Mouse (Mus musculus) neural tube, embryonic 11.5 days (tissue): Measurements from ENCODE around the gene Tspan7. TPM values are rescaled to one million over a fixed set of nuclear protein-coding genes. Genes with fewer than 3 reads are reported as not detected.

ENCODE experiments used
- ATAC-seq: fragments of 200-750 bp; cut with Nextera tagmentation; 2 replicates; pipeline ENCODE4 v1.8.0; 2017; ENCODE audit warnings: moderate number of reproducible peaks, mild to moderate bottlenecking, moderate TSS enrichment, moderate library complexity; ENCODE audit not compliant: insufficient read depth, low FRiP score, low TSS enrichment
- DNase-seq: peaks from one replicate; pipeline ENCODE4 v3.0.0-alpha.2; 2015; ENCODE audit warnings: low spot score
- H3K27ac ChIP-seq: fragments of 300-500 bp; sonication (generic); 2 replicates; pipeline ENCODE4 v1.5.1; 2014; ENCODE audit warnings: low read depth, mild to moderate bottlenecking, low read length
- H3K27me3 ChIP-seq: fragments of 300-500 bp; sonication (generic); 2 replicates; pipeline ENCODE4 v1.6.1; 2014; ENCODE audit warnings: mild to moderate bottlenecking, low read length, mixed read lengths; ENCODE audit not compliant: control insufficient read depth, insufficient read depth
- H3K36me3 ChIP-seq: fragments of 300-500 bp; sonication (generic); 2 replicates; pipeline ENCODE4 v1.6.1; 2014; ENCODE audit warnings: mild to moderate bottlenecking, low read length, moderate library complexity, mixed read lengths; ENCODE audit not compliant: control insufficient read depth, insufficient read depth
- H3K4me1 ChIP-seq: fragments of 300-500 bp; sonication (generic); 2 replicates; pipeline ENCODE4 v1.6.1; 2014; ENCODE audit warnings: low read length, mixed read lengths; ENCODE audit not compliant: control insufficient read depth, insufficient read depth
- H3K4me2 ChIP-seq: fragments of 300-500 bp; sonication (generic); 2 replicates; pipeline ENCODE4 v1.6.1; 2014; ENCODE audit warnings: low read depth, mild to moderate bottlenecking, moderate library complexity
- H3K4me3 ChIP-seq: fragments of 300-500 bp; sonication (generic); 2 replicates; pipeline ENCODE4 v1.5.1; 2014; ENCODE audit warnings: low read depth, low read length
- H3K9ac ChIP-seq: fragments of 300-500 bp; sonication (generic); 2 replicates; pipeline ENCODE4 v1.6.1; 2014; ENCODE audit warnings: mild to moderate bottlenecking, low read length
- H3K9me3 ChIP-seq: fragments of 300-500 bp; sonication (generic); 2 replicates; pipeline ENCODE4 v1.6.1; 2016; ENCODE audit warnings: low read length; ENCODE audit not compliant: control insufficient read depth
- WGBS: fragments of 180-500 bp; shearing (Covaris S2); extraction: QIAGEN DNeasy Blood & Tissue Kit; methylation state at CpG from one replicate; pipeline ENCODE4 v1.1.7; 2014; 5-methylcytosine and 5-hydroxymethylcytosine counted together
- polyA plus RNA-seq: library from polyadenylated mRNA; unstranded; fragments of >200 nt; fragmentation: Nextera tagmentation; extraction: Ambion mirVana; gene quantifications from 2 replicates; pipeline ENCODE4 v1.2.1, GENCODE M21; 2014

Gene Tspan7
- polyA plus RNA-seq, 1 experiment from 2014 or later, result 119 TPM

GRCm38 (mm10) chrX:10485664-10486211, 780 bp downstream of the Tspan7 start:
- Histone ChIP-seq H3K4me2 (peak overlapping the region; percentile 51), H3K4me1 (no peaks in the 10 kb centered on the region), H3K27me3 (no peaks in the 10 kb centered on the region), H3K9ac (peak overlapping the region; percentile 54), H3K4me3 (peak overlapping the region; percentile 44), H3K36me3 (no peaks in the 10 kb centered on the region), H3K27ac (no peak overlapping the region), H3K9me3 (no peaks in the 10 kb centered on the region)
- ATAC-seq, result peak; percentile 90
- 7% methylated on average over 27 of the region's 27 CpGs for WGBS
- peak; percentile 75 for DNase-seq

GRCm38 (mm10) chrX:10498580-10498979, 13.6 kb downstream of the Tspan7 start:
- Histone ChIP-seq H3K9ac (no peak overlapping the region), H3K36me3 (no peaks in the 10 kb centered on the region), H3K4me3 (no peak overlapping the region), H3K4me2 (no peak overlapping the region), H3K27ac (no peak overlapping the region), H3K9me3 (no peaks in the 10 kb centered on the region), H3K27me3 (no peaks in the 10 kb centered on the region), H3K4me1 (no peaks in the 10 kb centered on the region)
- ATAC-seq, result no peak
- 74% methylated on average over 2 of the region's 2 CpGs for WGBS
- DNase-seq, result no peak

GRCm38 (mm10) chrX:10502616-10503015, 17.7 kb downstream of the Tspan7 start:
- H3K9ac ChIP-seq, result no peak overlapping the region
- no peak overlapping the region for H3K4me3 ChIP-seq
- WGBS, result 68% methylated on average over 2 of the region's 2 CpGs
- no peaks in the 10 kb centered on the region for H3K36me3 ChIP-seq
- H3K4me1 ChIP-seq, result no peaks in the 10 kb centered on the region
- H3K4me2 ChIP-seq, result no peak overlapping the region
- no peak for DNase-seq
- H3K27ac ChIP-seq, result no peak overlapping the region
- no peak for ATAC-seq
- no peaks in the 10 kb centered on the region for H3K27me3 ChIP-seq
- no peaks in the 10 kb centered on the region for H3K9me3 ChIP-seq

GRCm38 (mm10) chrX:10514417-10514816, 29.5 kb downstream of the Tspan7 start:
- no peak for DNase-seq
- Histone ChIP-seq H3K27me3 (no peaks in the 10 kb centered on the region), H3K4me3 (no peak overlapping the region), H3K36me3 (no peaks in the 10 kb centered on the region), H3K9ac (no peak overlapping the region), H3K27ac (no peak overlapping the region), H3K9me3 (no peaks in the 10 kb centered on the region), H3K4me1 (no peaks in the 10 kb centered on the region; the same call in 1 of the 2 replicates), H3K4me2 (no peak overlapping the region)
- ATAC-seq, result no peak
- 65% methylated on average over 5 of the region's 5 CpGs for WGBS

- DNase-seq (no peak), ATAC-seq (no peak)
- Histone ChIP-seq H3K4me2 (no peak overlapping the region), H3K27me3 (no peaks in the 10 kb centered on the region), H3K9ac (no peak overlapping the region), H3K36me3 (no peaks in the 10 kb centered on the region), H3K27ac (no peak overlapping the region), H3K9me3 (no peaks in the 10 kb centered on the region), H3K4me1 (no peaks in the 10 kb centered on the region; the same call in 1 of the 2 replicates), H3K4me3 (no peak overlapping the region)
- WGBS, result 67% methylated on average over 3 of the region's 3 CpGs
Measured at GRCm38 (mm10) chrX:10514971-10515370, 30.0 kb downstream of the Tspan7 start.

- Histone ChIP-seq H3K4me3 (no peak overlapping the region), H3K4me2 (no peak overlapping the region), H3K9me3 (no peaks in the 10 kb centered on the region), H3K4me1 (no peaks in the 10 kb centered on the region; the same call in 1 of the 2 replicates), H3K9ac (no peak overlapping the region), H3K36me3 (no peaks in the 10 kb centered on the region), H3K27me3 (no peaks in the 10 kb centered on the region), H3K27ac (no peak overlapping the region)
- WGBS, result 50% methylated on average over 7 of the region's 7 CpGs
- ATAC-seq (no peak), DNase-seq (no peak)
Measured at GRCm38 (mm10) chrX:10516448-10516847, 31.5 kb downstream of the Tspan7 start.

GRCm38 (mm10) chrX:10516925-10517324, 32.0 kb downstream of the Tspan7 start:
- Histone ChIP-seq H3K9me3 (no peaks in the 10 kb centered on the region), H3K4me3 (no peak overlapping the region), H3K4me1 (no peaks in the 10 kb centered on the region; the same call in 1 of the 2 replicates), H3K9ac (no peak overlapping the region), H3K27ac (no peak overlapping the region), H3K36me3 (no peaks in the 10 kb centered on the region), H3K4me2 (no peak overlapping the region), H3K27me3 (no peaks in the 10 kb centered on the region)
- ATAC-seq, result no peak
- DNase-seq, result no peak
- WGBS, result 81% methylated on average over 6 of the region's 6 CpGs

GRCm38 (mm10) chrX:10517756-10518155, 32.8 kb downstream of the Tspan7 start:
- DNase-seq (no peak), ATAC-seq (no peak)
- Histone ChIP-seq H3K27me3 (no peaks in the 10 kb centered on the region), H3K27ac (no peak overlapping the region), H3K4me3 (no peak overlapping the region), H3K4me1 (no peaks in the 10 kb centered on the region; the same call in 1 of the 2 replicates), H3K4me2 (no peak overlapping the region), H3K9me3 (no peaks in the 10 kb centered on the region), H3K36me3 (no peaks in the 10 kb centered on the region), H3K9ac (no peak overlapping the region)
- WGBS, result 56% methylated on average over 4 of the region's 4 CpGs

GRCm38 (mm10) chrX:10518510-10518909, 33.6 kb downstream of the Tspan7 start:
- Histone ChIP-seq H3K27ac (0 out of 2 replicates have a peak overlapping the region, but pooled peaks have one; percentile 15), H3K9me3 (no peaks in the 10 kb centered on the region), H3K36me3 (no peaks in the 10 kb centered on the region), H3K4me1 (no peaks in the 10 kb centered on the region; the same call in 1 of the 2 replicates), H3K4me2 (no peak overlapping the region), H3K4me3 (no peak overlapping the region), H3K9ac (no peak overlapping the region), H3K27me3 (no peaks in the 10 kb centered on the region)
- ATAC-seq (no peak), DNase-seq (peak; percentile 17)
- whole genome bisulfite sequencing, result 34% methylated on average over 5 of the region's 5 CpGs
